Mouse (Mus musculus) embryonic fibroblast, embryonic 13.5 days (primary cell): Measurements from ENCODE around the gene Scfd2. TPM values are rescaled to one million over a fixed set of nuclear protein-coding genes. Genes with fewer than 3 reads are reported as not detected.
A peak's percentile ranks its signal among the peaks of the same experiment; 100 is the strongest.

Source experiments
- H3K27ac ChIP-seq: 2 replicates; pipeline ENCODE4 v1.5.1; 2012; ENCODE audit warnings: low read length, control low read depth, inconsistent platforms; ENCODE audit not compliant: insufficient read depth
- H3K4me1 ChIP-seq: 2 replicates; pipeline ENCODE4 v1.6.1; 2011; ENCODE audit warnings: low read length; ENCODE audit not compliant: control insufficient read depth, insufficient read depth
- H3K4me3 ChIP-seq: 2 replicates; pipeline ENCODE4 v1.5.1; 2011; ENCODE audit warnings: mild to moderate bottlenecking, control low read depth, low read length; ENCODE audit not compliant: insufficient read depth
- CTCF ChIP-seq: IDR thresholded peaks from 2 replicates; pipeline ENCODE4 v1.5.1; 2011; ENCODE audit warnings: mild to moderate bottlenecking, control low read depth, low read length, moderate library complexity, borderline replicate concordance; ENCODE audit not compliant: insufficient read depth
- POLR2A ChIP-seq: IDR thresholded peaks from 2 replicates; pipeline ENCODE4 v1.6.1; 2011; ENCODE audit warnings: low read depth, mild to moderate bottlenecking, control low read depth, low read length, moderate library complexity
- polyA plus RNA-seq: library from polyadenylated mRNA; stranded (reverse); fragments of >200 nt; gene quantifications from 2 replicates; pipeline ENCODE4 v1.2.4, GENCODE M21; 2011; ENCODE audit warnings: low read depth; ENCODE audit not compliant: missing spikeins, insufficient read length

Scfd2 gene
- polyA plus RNA-seq = 7.8 and 11.4 TPM in 2 replicates

- H3K4me1 ChIP-seq = peaks cover 8% of the 10 kb centered on the region
- no peak within 1 kb of the TSS for H3K27ac ChIP-seq
- TF ChIP-seq CTCF (no peak), POLR2A (peak; percentile 72)
- peak within 1 kb of the TSS; percentile 71 for H3K4me3 ChIP-seq
Measured at GRCm38 (mm10) chr5:74531630-74532280, at the start of gene Scfd2. Scfd2 (minus strand) TSS chr5:74531759.

DNA sequence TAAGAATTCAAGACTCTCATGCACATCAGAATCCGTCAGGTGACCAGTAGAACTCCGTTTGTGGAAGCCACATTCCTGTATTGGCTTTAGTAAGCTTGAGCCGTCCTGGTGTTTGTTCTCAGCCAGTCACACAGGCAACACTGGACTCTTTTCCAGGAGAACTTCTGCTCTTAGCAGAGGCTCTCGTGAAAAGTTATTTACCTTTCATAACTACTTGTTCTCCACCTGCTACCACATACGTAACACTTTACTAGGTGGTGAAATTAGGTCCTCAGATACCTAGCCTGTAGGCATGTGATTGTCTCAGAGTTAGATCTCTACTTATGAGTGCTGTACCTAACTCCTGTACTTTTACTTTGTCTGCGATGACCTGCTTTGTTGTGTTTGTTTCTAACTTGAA lies 40.2 kb upstream of the Scfd2 start:
- H3K4me1 ChIP-seq = no peaks in the 10 kb centered on the region
- H3K4me3 ChIP-seq = no peak overlapping the region
- TF ChIP-seq CTCF (no peak), POLR2A (no peak)
- H3K27ac ChIP-seq = no peak overlapping the region

- no peak overlapping the region for H3K27ac ChIP-seq
- no peaks in the 10 kb centered on the region for H3K4me1 ChIP-seq
- TF ChIP-seq POLR2A = no peak
- TF ChIP-seq CTCF = no peak
- H3K4me3 ChIP-seq = no peak overlapping the region
Measured at GRCm38 (mm10) chr5:74561151-74561550, 29.6 kb upstream of the Scfd2 start.

DNA sequence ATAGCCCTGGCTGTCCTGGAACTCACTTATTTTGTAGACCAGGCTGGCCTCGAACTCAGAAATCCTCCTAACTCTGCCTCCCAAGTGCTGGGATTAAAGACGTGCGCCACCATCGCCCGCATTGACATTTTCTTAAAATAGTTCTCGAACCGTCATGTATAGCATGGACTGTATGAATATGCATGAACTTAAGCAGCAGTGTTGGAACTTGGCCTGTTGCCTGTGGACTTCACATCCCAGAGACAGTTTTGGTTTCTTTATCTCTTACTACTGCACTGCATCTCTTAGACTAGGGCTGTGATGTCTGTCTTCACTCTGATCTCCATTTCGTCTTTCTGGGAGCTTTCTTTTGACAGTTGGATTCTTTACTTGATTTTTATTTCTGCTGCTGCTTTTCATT lies 18.0 kb upstream of the Scfd2 start:
- no peaks in the 10 kb centered on the region for H3K4me1 ChIP-seq
- H3K4me3 ChIP-seq = no peak overlapping the region
- H3K27ac ChIP-seq = no peak overlapping the region
- no peak for TF ChIP-seq CTCF
- TF ChIP-seq POLR2A = no peak

GRCm38 (mm10) chr5:74545606-74546005 lies 14.0 kb upstream of the Scfd2 start:
- TF ChIP-seq POLR2A = no peak
- no peak for TF ChIP-seq CTCF
- Histone ChIP-seq H3K27ac (no peak overlapping the region), H3K4me1 (no peaks in the 10 kb centered on the region), H3K4me3 (no peak overlapping the region)

DNA sequence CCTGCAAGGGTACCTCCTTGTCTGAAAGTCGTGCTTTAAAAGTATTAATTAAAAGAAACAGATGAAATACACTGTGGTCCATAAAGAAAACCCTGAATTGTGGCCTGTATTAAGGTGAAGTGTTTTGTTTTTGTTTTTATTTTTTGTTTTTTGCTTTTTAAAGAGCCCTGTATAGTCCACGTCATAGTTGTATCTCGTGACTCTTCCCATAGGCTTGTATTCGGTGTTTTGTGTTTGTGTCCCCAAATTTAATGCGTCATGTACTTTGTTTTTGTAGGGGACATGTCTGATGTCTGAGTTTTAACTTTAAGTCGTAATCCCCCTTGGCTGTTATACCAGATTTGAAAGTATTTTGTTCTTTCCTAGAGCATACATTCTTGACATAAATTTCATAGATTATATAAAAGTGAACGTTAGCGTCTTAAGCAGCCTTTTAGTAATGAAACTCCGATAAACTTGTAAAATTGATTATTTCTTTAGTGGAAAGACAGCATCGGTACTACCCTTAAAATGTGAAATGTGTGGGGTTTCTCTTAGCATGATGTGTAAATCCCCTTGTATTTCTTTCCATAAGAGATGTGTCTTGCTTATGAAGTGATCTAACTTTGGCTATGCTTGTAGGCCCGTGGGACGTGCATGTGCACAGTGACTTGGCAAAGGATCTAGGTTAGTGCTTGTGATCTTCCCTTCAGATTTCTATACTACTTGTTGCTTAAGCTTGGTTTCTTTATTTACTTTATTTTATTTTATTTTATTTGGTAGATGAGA lies 4.8 kb upstream of the Scfd2 start:
- TF ChIP-seq CTCF = no peak
- TF ChIP-seq POLR2A = no peak
- Histone ChIP-seq H3K4me1 (peaks cover 3% of the 10 kb centered on the region; the same call in 1 of the 2 replicates), H3K4me3 (peak overlapping the region; percentile 96), H3K27ac (no peak overlapping the region)

- H3K27ac ChIP-seq = peak within 1 kb of the TSS; percentile 64
- H3K4me3 ChIP-seq = peak within 1 kb of the TSS; percentile 96
- peaks cover 6% of the 10 kb centered on the region for H3K4me1 ChIP-seq
- TF ChIP-seq CTCF (no peak), POLR2A (peak; percentile 77)
Measured at GRCm38 (mm10) chr5:74535240-74536021, 3.9 kb upstream of the Scfd2 start, which contains the start of gene Fip1l1. Fip1l1 (plus strand) TSS chr5:74535449.

- Histone ChIP-seq H3K27ac (no peak overlapping the region), H3K4me1 (peaks cover 8% of the 10 kb centered on the region), H3K4me3 (peak overlapping the region; percentile 71)
- TF ChIP-seq CTCF (no peak), POLR2A (no peak)
Measured at GRCm38 (mm10) chr5:74530785-74531184, 774 bp downstream of the Scfd2 start.

- Histone ChIP-seq H3K4me3 (no peak overlapping the region), H3K4me1 (peaks cover 7% of the 10 kb centered on the region), H3K27ac (no peak overlapping the region)
- TF ChIP-seq CTCF = no peak
- TF ChIP-seq POLR2A = no peak
Measured at GRCm38 (mm10) chr5:74527025-74527424, 4.5 kb downstream of the Scfd2 start.

GRCm38 (mm10) chr5:74511686-74512085 lies 19.9 kb downstream of the Scfd2 start:
- H3K4me3 ChIP-seq = no peak overlapping the region
- H3K4me1 ChIP-seq = no peaks in the 10 kb centered on the region
- H3K27ac ChIP-seq = no peak overlapping the region
- TF ChIP-seq POLR2A = no peak
- TF ChIP-seq CTCF = no peak
